Mouse (Mus musculus) embryonic fibroblast, embryonic 13.5 days (primary cell): ENCODE measurements around the gene Arid3c.
"Not testable (repeated sequence)": the region's sequence is repeated elsewhere in the genome, so short reads cannot be mapped to it uniquely, and the experiment has no call there.

ENCODE experiments used
- CTCF ChIP-seq: IDR thresholded peaks from 2 replicates; pipeline ENCODE4 v1.5.1; 2011; ENCODE audit warnings: mild to moderate bottlenecking, control low read depth, low read length, moderate library complexity, borderline replicate concordance; ENCODE audit not compliant: insufficient read depth
- POLR2A ChIP-seq: IDR thresholded peaks from 2 replicates; pipeline ENCODE4 v1.6.1; 2011; ENCODE audit warnings: low read depth, mild to moderate bottlenecking, control low read depth, low read length, moderate library complexity

DNA sequence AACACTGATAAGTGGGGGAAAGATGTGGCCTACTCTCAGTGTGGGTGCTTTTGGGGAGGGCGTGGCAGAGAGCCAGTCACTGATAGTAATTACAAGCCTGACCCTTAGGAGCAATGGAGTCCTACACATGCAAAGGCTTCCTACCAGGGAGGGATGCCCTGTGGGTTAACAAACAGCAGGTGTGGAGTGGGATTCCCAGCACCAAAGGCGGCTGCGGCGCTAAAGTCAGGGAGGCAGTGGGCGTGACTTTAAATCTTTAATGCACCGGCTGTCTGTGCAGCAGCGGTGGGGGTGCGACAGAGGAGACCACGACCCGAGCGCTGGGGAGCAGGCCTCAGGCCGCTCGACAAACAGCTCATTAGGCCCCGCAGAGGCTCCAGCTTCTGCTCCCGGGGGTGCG, 42.0 kb upstream of the Arid3c start:
- not testable (repeated sequence) for TF ChIP-seq POLR2A, CTCF
